Mouse (Mus musculus) limb, embryonic 13.5 days (tissue): Measurements from ENCODE around the gene Uqcc1. TPM values are rescaled to one million over a fixed set of nuclear protein-coding genes. Genes with fewer than 3 reads are reported as not detected.

ENCODE experiments used
- ATAC-seq: fragments of 200-750 bp; cut with Nextera tagmentation; 2 replicates; pipeline ENCODE4 v1.8.0; 2017; ENCODE audit warnings: low read depth, moderate number of reproducible peaks, moderate TSS enrichment; ENCODE audit not compliant: low FRiP score
- H3K27ac ChIP-seq: fragments of 300-500 bp; sonication (generic); 2 replicates; pipeline ENCODE4 v1.5.1; 2015; ENCODE audit warnings: inconsistent platforms, mild to moderate bottlenecking, moderate library complexity
- H3K27me3 ChIP-seq: fragments of 300-500 bp; sonication (generic); 2 replicates; pipeline ENCODE4 v1.6.1; 2015; ENCODE audit warnings: mild to moderate bottlenecking, inconsistent platforms
- H3K36me3 ChIP-seq: fragments of 300-500 bp; sonication (generic); 2 replicates; pipeline ENCODE4 v1.6.1; 2015; ENCODE audit warnings: inconsistent platforms, mild to moderate bottlenecking, moderate library complexity
- H3K4me1 ChIP-seq: fragments of 300-500 bp; sonication (generic); 2 replicates; pipeline ENCODE4 v1.6.1; 2015; ENCODE audit warnings: inconsistent platforms
- H3K4me2 ChIP-seq: fragments of 300-500 bp; sonication (generic); replicated peaks from 2 replicates; pipeline ENCODE4 v1.6.1; 2015; ENCODE audit warnings: inconsistent platforms, mild to moderate bottlenecking, moderate library complexity
- H3K4me3 ChIP-seq: fragments of 300-500 bp; sonication (generic); 2 replicates; pipeline ENCODE4 v1.5.1; 2015; ENCODE audit warnings: moderate library complexity, mild to moderate bottlenecking, inconsistent platforms
- H3K9ac ChIP-seq: fragments of 300-500 bp; sonication (generic); 2 replicates; pipeline ENCODE4 v1.6.1; 2015; ENCODE audit warnings: mild to moderate bottlenecking, inconsistent platforms
- H3K9me3 ChIP-seq: fragments of 300-500 bp; sonication (generic); 2 replicates; pipeline ENCODE4 v1.6.1; 2016; ENCODE audit warnings: inconsistent platforms
- WGBS: fragments of 180-500 bp; shearing (Covaris S2); methylation state at CpG from one replicate; pipeline ENCODE4 v1.1.7; 2015; 5-methylcytosine and 5-hydroxymethylcytosine counted together
- polyA plus RNA-seq: library from polyadenylated mRNA; unstranded; fragments of >200 nt; fragmentation: Nextera tagmentation; extraction: Ambion mirVana; gene quantifications from 2 replicates; pipeline ENCODE4 v1.2.1, GENCODE M21; 2015

Gene Uqcc1
- polyA plus RNA-seq, 1 experiment from 2014 or later = 66.9 TPM

DNA sequence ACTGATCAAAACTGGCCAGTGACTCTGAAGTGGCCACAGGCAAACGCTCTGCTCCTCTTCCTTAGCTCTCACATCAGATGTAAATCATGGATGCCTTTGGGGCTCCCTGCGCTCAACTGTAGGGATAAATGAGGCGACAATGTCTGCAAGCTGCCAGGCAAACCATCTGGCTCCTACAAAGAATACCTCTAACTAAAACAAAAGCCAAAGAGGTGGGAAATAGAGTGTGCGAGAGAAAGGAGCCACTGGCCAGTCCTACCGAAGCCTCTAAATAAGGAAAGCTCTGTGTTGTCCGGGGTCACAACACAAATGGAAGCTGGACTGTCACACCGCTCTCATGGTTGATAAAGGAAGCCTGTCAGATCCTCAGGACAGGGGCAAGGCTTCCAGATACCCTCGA, 57.6 kb downstream of the Uqcc1 start:
- no peaks in the 10 kb centered on the region for H3K9me3 ChIP-seq
- no peaks in the 10 kb centered on the region for H3K27me3 ChIP-seq
- H3K4me2 ChIP-seq = no peak overlapping the region
- ATAC-seq = peak; percentile 7; the same call in 1 of the 2 replicates
- H3K27ac ChIP-seq = 0 out of 2 replicates have a peak overlapping the region, but pooled peaks have one; percentile 23
- H3K4me3 ChIP-seq = no peak overlapping the region
- peaks cover 43% of the 10 kb centered on the region for H3K36me3 ChIP-seq
- peaks cover 48% of the 10 kb centered on the region for H3K4me1 ChIP-seq
- no peak overlapping the region for H3K9ac ChIP-seq
- WGBS = 63% methylated on average over 8 of the region's 8 CpGs

DNA sequence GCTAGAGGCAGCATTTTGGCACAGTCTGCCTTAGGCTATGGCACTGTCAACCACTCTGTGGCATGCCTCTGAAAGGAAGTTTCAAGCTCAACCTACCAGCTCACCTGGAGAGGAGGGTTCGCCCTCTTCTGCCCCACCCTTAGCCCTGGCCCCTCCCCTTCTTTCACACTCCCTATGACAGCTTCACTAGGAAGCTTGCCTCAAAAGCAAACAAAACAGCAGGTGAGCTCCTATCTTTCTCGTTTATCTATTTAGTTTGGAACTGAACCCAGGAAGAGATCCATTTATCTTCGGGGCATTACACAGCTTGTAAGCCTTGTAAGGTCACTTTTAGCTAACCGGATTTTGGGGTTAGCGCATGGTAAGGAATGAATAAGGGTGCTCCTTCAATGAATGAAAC, 60.3 kb downstream of the Uqcc1 start:
- Histone ChIP-seq H3K9ac (no peak overlapping the region), H3K36me3 (peaks cover 35% of the 10 kb centered on the region), H3K27me3 (no peaks in the 10 kb centered on the region), H3K4me3 (no peak overlapping the region), H3K4me1 (peaks cover 48% of the 10 kb centered on the region), H3K27ac (no peak overlapping the region), H3K4me2 (no peak overlapping the region), H3K9me3 (no peaks in the 10 kb centered on the region)
- ATAC-seq = no peak
- WGBS = 78% methylated on average over 5 of the region's 5 CpGs

DNA sequence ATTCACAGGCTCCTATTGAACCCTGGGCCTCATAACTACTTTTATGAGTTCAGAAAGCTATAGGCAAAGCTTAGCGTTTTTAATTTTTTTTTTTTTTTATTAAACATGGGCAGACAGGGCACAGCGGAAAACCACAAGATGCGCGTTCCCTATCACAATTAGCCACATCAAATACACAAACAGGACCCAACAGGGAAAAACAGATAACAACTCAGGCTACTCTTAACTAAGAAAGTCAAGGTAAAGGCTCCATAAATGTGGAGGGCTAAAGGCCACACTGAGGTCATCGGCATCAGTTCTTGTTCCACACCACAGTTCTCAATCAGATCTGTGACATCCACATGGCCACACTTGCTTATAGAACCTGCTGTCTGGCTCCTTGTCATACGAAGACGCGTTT, 61.8 kb downstream of the Uqcc1 start:
- Histone ChIP-seq H3K36me3 (peaks cover 28% of the 10 kb centered on the region), H3K9me3 (no peaks in the 10 kb centered on the region), H3K4me2 (no peak overlapping the region), H3K9ac (no peak overlapping the region), H3K27ac (no peak overlapping the region), H3K27me3 (no peaks in the 10 kb centered on the region), H3K4me1 (peaks cover 46% of the 10 kb centered on the region), H3K4me3 (no peak overlapping the region)
- 92% methylated on average over 8 of the region's 8 CpGs for WGBS
- no peak for ATAC-seq

DNA sequence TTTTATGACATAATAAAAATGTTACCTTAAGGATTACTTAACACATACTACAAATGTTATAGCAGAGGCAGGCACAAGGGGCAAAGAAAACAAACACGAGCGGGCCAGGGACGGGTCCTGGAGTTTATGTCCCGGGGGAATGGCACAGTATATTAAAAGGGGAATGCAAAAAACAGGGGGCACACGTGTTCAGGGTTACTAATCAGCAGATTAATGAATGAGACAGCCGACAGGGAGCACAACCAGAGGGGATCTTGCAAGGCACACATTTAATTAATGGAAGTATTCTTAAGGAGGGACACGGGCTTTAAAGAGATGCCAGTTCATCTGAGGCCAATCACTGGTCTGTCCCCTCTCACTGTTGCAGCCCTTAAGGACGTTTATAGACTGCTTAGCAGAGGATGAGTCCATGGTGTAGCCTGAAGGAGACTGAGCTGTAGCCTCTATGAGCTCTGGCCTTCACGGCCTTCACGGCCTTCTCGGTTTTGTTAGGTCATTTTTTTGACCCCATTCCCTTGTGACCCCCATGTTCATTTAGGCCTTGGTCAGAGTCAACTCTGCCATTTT, 66.7 kb downstream of the Uqcc1 start:
- peaks cover 25% of the 10 kb centered on the region for H3K36me3 ChIP-seq
- no peak overlapping the region; the same call in 1 of the 2 replicates for H3K27ac ChIP-seq
- H3K9me3 ChIP-seq = no peaks in the 10 kb centered on the region
- H3K4me1 ChIP-seq = peaks cover 26% of the 10 kb centered on the region
- peak; percentile 82 for ATAC-seq
- no peak overlapping the region for H3K4me3 ChIP-seq
- H3K4me2 ChIP-seq = peak overlapping the region; percentile 41
- no peak overlapping the region for H3K9ac ChIP-seq
- no peaks in the 10 kb centered on the region for H3K27me3 ChIP-seq
- 21% methylated on average over 11 of the region's 11 CpGs for WGBS

DNA sequence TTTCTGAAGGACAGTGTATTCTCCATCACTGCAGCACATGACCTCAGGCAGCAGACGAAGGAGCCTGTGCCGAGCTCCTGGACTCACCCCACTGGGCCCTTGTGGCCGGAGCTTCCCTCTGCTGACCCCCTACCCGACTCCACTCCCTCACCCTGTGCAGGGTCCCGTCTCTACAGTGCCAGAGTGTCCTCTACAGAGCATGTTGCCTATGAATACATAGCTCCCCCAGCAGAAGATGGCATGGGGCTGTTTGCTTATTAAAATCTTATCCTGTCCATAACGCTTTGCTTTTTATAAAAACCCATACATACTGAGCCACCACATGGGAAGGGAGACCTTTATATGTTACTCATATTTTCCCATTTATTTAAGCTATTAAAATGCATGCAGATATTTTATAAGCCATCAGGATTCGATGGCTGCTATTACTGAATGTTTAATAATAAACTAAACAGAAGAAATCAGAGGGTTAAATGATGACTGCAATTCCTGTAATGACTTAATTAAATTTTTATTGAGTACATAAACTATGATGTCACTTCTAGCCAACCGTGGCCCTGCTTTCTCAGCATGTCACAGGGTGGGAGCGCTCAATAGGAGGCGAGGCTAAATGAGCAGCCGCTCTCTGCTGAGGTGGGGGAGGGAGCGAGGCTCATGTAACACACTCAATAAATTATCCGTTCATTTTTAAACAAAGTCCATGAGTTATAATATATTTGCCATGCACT, 67.4 kb downstream of the Uqcc1 start:
- Histone ChIP-seq H3K27ac (peak overlapping the region; percentile 80; the same call in 1 of the 2 replicates), H3K4me3 (no peak overlapping the region), H3K9me3 (no peaks in the 10 kb centered on the region), H3K36me3 (peaks cover 21% of the 10 kb centered on the region), H3K9ac (0 out of 2 replicates have a peak overlapping the region, but pooled peaks have one; percentile 26), H3K4me2 (peak overlapping the region; percentile 41), H3K27me3 (no peaks in the 10 kb centered on the region), H3K4me1 (peaks cover 25% of the 10 kb centered on the region)
- peak; percentile 95 for ATAC-seq
- WGBS = 27% methylated on average over 13 of the region's 13 CpGs

DNA sequence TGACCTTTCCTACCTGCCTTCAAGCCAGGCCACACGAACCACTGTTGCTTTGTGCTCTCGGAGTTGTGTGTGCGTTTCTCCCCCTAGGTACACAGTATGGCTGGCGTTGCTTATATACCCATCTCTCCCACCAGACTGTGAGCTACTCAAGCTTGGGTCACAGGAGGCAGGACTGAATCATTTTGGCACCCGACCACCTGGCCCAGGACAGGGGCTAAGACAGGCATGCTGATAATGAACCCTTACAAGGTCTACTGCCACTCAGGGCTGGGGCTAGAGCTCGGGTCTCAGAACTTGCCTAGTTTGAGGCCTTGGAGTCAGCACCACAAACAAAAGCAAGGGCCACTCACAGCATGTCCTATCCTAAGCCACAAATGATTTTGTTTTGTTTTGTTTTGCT, 68.5 kb downstream of the Uqcc1 start:
- H3K4me3 ChIP-seq = no peak overlapping the region
- no peaks in the 10 kb centered on the region for H3K9me3 ChIP-seq
- no peak overlapping the region for H3K4me2 ChIP-seq
- H3K36me3 ChIP-seq = peaks cover 20% of the 10 kb centered on the region
- H3K4me1 ChIP-seq = peaks cover 25% of the 10 kb centered on the region
- 87% methylated on average over 6 of the region's 6 CpGs for WGBS
- H3K9ac ChIP-seq = no peak overlapping the region
- no peak overlapping the region for H3K27ac ChIP-seq
- no peaks in the 10 kb centered on the region for H3K27me3 ChIP-seq
- ATAC-seq = no peak

DNA sequence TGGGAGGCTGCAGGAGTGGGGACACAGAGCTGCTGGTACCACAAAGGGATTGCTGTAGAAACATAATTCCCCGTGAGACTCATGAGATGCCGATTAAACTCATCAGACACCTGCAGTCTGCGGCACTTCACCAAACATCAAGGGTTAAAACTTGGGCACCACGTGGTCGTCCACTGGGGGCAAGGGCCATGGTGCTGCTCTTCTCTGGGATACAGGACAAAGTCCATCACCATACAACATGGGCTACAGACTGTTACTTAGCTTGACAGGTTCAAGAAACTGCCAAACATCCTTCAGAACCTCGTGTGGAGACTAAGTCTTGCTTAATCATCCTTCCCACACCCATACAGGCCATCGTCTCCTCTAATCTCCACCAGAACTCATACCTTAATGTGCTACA, 70.0 kb downstream of the Uqcc1 start:
- WGBS = 85% methylated on average over 7 of the region's 7 CpGs
- H3K9ac ChIP-seq = no peak overlapping the region
- H3K9me3 ChIP-seq = no peaks in the 10 kb centered on the region
- peaks cover 25% of the 10 kb centered on the region for H3K4me1 ChIP-seq
- H3K27ac ChIP-seq = no peak overlapping the region
- no peaks in the 10 kb centered on the region for H3K27me3 ChIP-seq
- H3K4me3 ChIP-seq = no peak overlapping the region
- H3K36me3 ChIP-seq = peaks cover 33% of the 10 kb centered on the region
- no peak for ATAC-seq
- no peak overlapping the region for H3K4me2 ChIP-seq

DNA sequence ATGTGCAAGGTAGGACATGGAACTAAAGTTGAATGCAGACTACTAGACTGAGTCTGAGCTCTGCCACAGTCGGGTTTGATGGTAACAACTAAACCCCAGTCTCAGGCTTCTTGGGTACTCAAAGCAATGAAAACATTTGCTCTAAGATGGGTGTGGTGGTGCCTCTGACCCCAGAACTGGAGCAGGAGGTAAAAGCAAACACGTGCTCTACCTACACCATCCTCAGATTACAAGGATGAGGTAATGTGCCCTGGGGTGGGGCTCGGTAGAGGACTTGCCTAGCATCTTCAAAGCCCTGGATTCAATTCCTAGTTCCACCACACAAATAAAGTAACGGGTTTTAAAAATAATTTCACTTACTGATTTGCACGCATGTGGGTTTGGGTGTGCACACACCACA, 77.6 kb downstream of the Uqcc1 start:
- Histone ChIP-seq H3K36me3 (peaks cover 81% of the 10 kb centered on the region), H3K4me3 (no peak overlapping the region), H3K4me2 (no peak overlapping the region), H3K9me3 (no peaks in the 10 kb centered on the region), H3K27me3 (no peaks in the 10 kb centered on the region), H3K4me1 (peaks cover 7% of the 10 kb centered on the region), H3K9ac (no peak overlapping the region), H3K27ac (no peak overlapping the region)
- WGBS = 73% methylated on average over 5 of the region's 5 CpGs
- ATAC-seq = no peak

DNA sequence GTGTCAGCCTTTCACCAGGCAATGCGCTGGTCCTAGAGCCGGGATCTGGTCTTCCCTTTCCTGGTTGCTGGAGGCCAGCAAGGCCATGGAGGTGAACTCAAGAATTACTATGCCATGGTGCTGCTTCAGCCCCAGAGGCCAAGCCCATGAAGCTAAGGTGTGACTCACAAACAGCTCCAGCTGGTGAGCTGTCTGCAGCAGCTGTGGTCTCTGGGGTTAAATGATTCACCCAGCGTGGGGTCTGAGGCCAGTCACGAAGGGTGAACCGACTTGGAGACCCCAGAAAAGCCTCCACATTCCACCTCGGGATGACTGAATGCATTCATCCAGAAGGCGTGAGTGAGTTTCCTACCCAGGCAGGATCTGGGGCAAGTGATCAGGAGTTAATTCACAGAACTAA, 80.0 kb downstream of the Uqcc1 start:
- H3K9ac ChIP-seq = no peak overlapping the region
- H3K4me3 ChIP-seq = no peak overlapping the region
- no peak for ATAC-seq
- no peak overlapping the region for H3K4me2 ChIP-seq
- H3K9me3 ChIP-seq = no peaks in the 10 kb centered on the region
- H3K27me3 ChIP-seq = no peaks in the 10 kb centered on the region
- no peak overlapping the region; the same call in 1 of the 2 replicates for H3K27ac ChIP-seq
- H3K4me1 ChIP-seq = peaks cover 27% of the 10 kb centered on the region
- H3K36me3 ChIP-seq = peaks cover 74% of the 10 kb centered on the region
- WGBS = 73% methylated on average over 7 of the region's 7 CpGs

DNA sequence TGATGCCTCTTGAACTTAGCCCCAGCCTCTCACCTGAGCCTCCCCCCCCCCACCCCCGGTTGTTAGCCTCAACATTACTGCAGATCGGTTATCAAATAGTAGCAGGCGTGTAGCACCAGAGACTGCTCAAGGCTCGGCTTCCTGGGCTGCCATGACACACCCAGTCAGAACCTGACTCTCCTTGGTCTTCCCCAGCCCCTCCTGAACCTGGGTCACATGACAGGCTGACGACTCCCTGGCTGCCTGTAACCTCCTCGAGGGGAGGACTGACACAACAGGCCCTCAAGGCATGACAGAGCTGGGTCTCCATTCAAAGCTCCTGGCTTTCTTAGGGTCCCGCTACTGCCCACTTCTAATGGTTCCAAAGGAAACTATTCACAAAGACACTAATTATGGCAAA, 80.6 kb downstream of the Uqcc1 start:
- peaks cover 27% of the 10 kb centered on the region for H3K4me1 ChIP-seq
- no peak overlapping the region for H3K9ac ChIP-seq
- H3K27me3 ChIP-seq = no peaks in the 10 kb centered on the region
- no peak overlapping the region for H3K4me3 ChIP-seq
- no peak for ATAC-seq
- WGBS = 61% methylated on average over 7 of the region's 7 CpGs
- no peaks in the 10 kb centered on the region for H3K9me3 ChIP-seq
- no peak overlapping the region for H3K4me2 ChIP-seq
- no peak overlapping the region; the same call in 1 of the 2 replicates for H3K27ac ChIP-seq
- peaks cover 74% of the 10 kb centered on the region for H3K36me3 ChIP-seq

DNA sequence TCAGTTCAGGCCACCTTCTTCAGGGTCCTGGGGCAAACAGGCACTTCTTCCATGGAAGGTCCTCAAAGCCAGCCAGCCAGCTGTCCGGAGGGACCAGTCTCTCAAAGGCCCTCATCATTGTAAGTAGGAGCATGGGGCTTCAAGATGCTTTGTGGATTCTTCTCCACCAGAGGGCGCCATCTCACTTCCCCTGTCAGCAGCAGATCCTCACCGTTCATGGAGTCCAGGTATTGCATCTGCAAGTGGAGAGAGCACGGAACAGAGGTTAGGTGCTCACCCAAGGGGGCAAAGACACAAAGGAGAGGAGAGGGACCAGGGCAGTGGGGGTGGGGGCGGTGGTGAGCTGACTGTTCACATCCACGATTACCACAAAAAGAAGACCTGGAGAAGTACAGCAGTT, 81.8 kb downstream of the Uqcc1 start:
- ATAC-seq = no peak
- H3K4me2 ChIP-seq = no peak overlapping the region
- no peaks in the 10 kb centered on the region for H3K27me3 ChIP-seq
- H3K36me3 ChIP-seq = peaks cover 64% of the 10 kb centered on the region
- no peak overlapping the region for H3K9ac ChIP-seq
- WGBS = 22% methylated on average over 6 of the region's 6 CpGs
- peaks cover 27% of the 10 kb centered on the region for H3K4me1 ChIP-seq
- no peak overlapping the region for H3K27ac ChIP-seq
- H3K4me3 ChIP-seq = no peak overlapping the region
- H3K9me3 ChIP-seq = no peaks in the 10 kb centered on the region

DNA sequence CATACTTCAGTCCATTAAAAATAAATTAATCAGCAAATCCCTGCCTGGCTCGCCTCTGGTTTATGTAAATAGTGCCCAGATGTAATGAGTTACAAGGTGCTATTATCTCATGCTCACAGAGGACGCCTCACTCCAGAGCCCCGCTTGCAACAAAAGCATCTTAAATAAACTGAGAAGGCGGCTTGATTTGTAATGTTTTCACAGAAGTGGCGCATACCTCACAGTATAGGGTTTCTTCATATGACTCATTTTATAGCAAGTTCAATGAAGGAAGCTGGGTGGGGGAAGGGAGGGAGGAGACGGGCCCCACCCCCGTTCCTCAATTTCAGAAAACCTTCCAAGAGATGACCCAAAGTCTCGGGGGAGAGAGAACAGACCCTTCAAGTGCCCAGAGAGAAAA, 83.2 kb downstream of the Uqcc1 start:
- WGBS = 60% methylated on average over 8 of the region's 8 CpGs
- Histone ChIP-seq H3K4me3 (no peak overlapping the region), H3K27me3 (no peaks in the 10 kb centered on the region), H3K4me1 (peaks cover 27% of the 10 kb centered on the region), H3K9ac (no peak overlapping the region), H3K4me2 (peak overlapping the region; percentile 12; the same call in 1 of the 2 replicates), H3K36me3 (peaks cover 54% of the 10 kb centered on the region), H3K9me3 (no peaks in the 10 kb centered on the region), H3K27ac (peak overlapping the region; percentile 7; the same call in 1 of the 2 replicates)
- ATAC-seq = peak; percentile 64; the same call in 1 of the 2 replicates
